Mouse (Mus musculus): ENCODE results near the gene Uvrag.
"Not testable (repeated sequence)": the region's sequence is repeated elsewhere in the genome, so short reads cannot be mapped to it uniquely, and the experiment has no call there.

The Uvrag gene

DNA sequence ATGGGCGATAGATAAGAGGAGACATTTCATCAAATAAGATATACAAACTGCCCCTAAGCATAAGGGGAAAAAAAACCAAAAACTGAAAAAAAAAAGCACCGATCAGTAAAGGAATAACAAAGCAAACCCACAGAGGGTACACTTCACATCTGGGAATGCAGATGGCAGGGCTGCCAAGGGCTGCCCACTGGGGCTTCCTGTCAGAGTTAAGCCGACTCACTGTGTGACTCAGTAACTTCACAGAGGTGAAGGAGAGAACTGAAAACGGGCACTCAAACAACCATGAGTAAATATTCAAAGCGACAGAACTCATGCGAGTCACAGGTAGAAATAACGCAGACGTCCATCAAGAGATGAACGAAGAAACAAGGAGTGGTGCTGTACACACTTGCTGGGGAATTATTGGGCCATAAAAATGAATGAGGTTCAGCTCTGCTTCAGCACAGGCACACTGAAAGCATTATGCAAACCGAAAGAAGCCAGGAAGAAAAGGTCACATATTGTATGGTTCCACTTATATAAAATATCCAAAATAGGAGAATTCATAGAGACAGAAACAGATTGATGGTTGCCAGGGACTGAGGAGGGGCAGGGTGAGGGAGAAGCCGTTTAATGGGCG lies 164.0 kb downstream of the Uvrag start:
- DNase-seq (ENCODE audit: low spot score in 2 of 2): no peak

DNA sequence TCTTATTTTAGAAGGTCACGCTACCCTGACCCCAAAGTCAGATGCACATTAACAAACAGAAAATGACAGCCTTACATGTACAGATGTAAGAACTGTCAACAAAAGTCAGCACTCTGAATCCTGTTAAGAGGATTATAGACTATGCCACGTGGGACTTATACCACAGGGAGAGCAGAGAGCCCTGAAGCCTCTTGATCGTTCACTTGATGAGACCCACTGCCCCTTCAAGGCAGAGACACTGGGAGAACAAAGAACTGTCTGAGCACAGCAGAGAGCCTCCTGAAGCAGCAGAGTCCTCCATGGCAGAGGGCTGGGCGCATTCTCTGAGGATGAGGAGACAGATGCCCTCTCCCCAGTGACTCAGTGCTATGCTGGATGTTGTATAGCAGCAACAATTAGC lies 166.4 kb downstream of the Uvrag start:
- no peak for DNase-seq (ENCODE audit: low spot score in 2 of 2)

DNA sequence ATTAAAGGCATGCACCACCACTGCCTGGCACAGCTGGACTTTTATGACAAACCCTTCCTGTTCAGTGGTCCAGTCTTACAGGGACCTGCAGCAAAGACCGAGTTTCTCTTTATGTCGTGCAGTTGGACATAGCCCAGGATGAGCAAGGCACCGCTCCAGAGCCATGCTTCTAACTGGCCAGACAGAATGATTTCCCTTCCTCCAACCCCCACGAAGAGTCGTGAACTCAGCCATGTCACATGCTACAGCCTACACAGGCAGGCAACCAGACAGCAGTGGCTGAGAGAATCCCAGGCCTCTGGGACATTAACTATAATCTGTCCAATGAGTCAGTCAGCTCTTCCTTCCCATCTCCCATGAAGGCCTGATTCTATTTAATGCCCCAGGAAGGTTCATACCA lies 170.2 kb downstream of the Uvrag start:
- DNase-seq (ENCODE audit: low spot score in 2 of 2): no peak

DNA sequence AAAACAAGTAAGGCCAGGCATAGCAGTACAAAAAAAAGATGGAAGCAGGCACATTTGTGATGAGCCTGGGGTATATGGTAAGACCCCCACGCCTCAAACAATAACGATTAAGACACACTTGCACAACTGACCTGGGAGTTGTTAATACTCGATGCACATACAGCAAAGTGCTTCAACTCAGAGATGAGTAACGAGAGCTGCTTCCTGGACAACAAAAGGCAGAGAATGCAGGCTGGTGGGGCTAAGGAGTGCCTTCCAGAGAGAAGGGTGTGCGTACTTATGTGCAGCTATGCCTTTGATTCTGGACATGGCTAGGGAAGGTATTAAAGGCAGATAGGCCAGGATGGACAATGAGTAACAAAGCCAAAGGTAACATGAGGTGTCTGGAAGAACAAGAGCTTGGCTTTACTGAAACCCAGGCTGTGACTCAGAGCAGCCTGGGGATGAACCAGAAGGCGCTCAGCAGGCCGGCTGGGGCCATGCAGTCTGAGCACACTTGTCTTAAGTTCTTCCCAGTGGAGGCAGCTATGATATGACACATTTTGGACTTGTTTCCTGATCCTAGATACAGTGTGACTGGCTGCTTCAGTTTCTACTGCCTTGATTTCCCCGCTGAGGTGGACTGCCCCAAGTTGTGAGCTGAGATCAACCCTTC lies 172.1 kb downstream of the Uvrag start:
- no peak for DNase-seq (ENCODE audit: low spot score in 2 of 2)

DNA sequence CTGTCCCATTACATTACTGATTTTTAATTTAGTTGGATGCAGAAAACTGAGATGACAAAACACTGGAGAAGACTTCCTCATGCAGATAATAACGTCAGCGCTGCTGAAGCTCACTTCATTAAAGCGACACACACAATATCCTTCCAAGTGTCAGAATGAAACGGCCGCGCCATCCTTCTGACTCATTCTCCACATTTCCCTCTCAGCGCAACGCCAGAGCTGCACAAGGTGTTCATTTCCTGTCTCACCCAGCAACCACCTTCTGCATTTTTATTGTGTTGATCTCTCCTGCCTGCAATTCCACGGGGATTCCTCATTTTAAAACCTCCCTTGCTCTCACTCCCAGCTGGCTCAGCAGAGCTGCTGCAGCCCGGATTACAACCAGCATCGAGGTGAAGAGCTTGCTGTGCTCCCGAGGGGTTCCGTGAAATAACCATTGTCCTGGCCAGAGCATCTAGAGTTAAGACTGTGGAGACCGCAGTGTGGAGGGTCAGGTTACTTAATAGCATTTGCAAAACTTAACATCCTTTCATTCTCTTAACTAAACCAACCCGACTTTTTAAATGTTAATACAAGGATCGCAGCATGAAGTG lies 172.8 kb downstream of the Uvrag start:
- no peak for DNase-seq (ENCODE audit: low spot score in 2 of 2)

DNA sequence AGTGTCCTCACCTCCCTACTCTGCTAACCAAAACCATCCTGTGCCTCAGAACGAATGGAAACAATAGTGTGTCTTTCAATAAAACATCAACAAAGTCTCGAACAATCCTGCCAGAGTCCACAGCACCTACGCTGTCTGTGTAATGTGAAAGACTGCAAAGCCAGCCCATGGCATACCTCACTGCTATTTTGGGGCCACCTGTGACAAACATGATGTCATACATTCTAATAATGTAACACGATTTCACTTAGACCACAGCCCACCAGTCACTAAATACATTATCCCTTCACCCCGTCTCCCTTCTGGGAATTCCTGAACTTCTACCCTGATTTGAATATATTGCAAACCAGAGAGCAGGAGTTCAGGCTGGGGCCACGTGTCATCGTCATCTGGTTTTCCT lies 173.3 kb downstream of the Uvrag start:
- DNase-seq (ENCODE audit: low spot score in 2 of 2): no peak

DNA sequence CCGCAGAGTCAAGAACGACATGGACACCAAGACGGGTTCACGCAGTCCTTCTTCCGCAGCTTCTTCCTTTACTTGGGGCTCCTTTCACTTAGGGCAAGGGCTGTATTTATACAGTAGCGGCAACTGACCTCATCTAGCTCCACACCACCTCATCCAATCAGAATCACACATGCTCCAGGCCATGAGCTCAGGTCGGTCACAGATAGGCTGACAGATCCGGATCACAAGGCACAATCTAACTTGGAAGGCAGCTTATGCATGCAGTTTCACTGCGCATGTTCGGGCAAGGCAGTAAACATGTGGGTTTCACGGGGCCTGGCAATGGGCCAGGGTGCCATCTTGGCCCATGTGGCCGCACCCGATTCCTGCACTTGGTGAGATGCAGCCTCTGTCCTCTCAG lies 177.4 kb downstream of the Uvrag start:
- DNase-seq (ENCODE audit: low spot score in 2 of 2): not testable (repeated sequence)

DNA sequence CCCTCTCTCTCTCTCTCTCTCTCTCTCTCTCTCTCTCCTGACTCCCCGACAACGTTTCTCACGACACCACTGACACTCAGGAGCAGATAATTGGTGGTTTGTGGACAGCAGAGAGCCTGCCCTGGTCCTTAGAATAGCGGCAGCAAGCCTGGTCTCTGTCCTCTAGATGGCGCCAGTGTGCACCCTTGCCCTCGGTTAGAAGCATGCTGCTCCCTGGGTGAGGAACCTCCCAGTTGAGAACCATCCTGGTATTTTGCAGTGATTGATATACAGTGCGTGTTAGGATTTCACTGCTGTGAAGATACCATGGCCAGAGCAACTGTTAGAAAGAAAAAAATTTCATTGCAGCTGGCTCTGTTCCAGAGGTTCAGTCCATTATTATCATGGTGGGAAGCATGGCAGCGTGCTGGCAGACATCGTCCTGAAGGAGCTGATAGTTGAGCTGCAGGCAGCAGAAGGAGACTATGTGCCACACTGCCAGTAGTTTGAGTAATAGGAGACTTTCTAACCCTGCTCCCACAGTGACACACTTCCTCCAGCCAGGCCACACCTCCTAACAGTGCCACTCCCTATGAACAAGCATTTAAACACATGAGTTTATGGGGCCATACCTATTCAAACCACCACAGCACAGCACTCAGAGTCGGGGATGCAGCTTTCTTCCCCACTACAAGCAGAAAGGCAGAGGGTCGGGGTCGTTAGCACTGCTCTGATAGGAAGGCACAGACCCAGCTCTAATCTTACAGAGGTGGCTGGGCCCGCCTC lies 178.2 kb downstream of the Uvrag start:
- peak; percentile 22 to 39 for DNase-seq (ENCODE audit: low spot score in 2 of 2)

DNA sequence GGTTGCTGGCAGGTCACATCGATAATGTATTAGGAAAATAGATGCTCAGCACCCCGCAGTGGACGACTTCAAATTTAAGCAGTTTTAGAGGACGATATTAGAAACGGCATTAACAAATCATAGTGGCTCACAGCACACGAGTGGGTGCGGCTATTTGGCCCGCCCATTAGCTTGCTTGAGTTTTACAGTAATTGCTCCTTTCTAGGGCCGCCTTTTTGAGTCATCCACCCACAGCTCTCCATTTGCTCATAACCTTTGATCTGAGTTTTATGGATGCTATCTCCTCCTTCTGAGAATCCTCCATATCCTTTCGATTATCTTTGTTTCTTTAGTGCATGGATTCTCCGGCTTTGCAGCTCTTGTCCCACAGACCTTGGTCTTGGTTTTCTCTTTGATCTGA lies 178.9 kb downstream of the Uvrag start:
- DNase-seq (ENCODE audit: low spot score in 2 of 2): no peak

DNA sequence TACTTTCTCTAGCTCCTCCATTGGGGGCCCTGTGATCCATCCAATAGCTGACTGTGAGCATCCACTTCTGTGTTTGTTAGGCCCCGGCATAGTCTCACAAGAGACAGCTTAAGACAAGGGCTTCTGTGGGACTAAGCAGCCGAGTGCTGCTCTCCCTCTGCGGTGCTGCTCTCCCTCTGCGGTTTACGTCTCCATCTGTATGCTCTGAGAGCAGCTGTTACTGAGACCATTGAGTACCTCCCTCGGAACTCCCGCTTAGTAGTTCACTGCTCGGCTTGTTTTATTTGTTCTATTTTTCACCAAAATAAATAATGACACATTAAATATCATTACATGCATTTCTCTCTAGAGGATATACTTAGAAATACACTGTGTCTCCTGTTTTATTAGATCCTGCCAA lies 180.7 kb downstream of the Uvrag start:
- DNase-seq (ENCODE audit: low spot score in 2 of 2): no peak

DNA sequence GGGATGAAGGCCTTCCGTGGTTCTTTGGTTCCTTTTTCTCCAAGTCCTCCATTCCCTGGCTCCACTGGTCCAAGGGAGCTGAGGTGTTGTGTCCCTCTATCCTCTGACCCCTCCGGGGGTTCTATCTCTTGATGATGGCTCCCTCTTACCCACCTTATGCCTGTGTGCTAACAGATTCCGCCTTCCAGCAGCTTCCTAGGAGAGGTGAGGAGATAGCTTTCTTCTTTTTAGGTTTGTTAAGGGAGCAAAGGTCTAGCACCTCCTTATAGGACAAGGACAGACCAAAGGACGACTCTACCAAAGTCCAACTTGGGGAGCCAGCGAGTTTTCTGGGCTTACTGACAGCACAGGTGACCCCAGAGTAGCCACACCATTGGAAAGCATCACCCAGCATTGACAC lies 181.7 kb downstream of the Uvrag start:
- no peak for DNase-seq (ENCODE audit: low spot score in 2 of 2)

DNA sequence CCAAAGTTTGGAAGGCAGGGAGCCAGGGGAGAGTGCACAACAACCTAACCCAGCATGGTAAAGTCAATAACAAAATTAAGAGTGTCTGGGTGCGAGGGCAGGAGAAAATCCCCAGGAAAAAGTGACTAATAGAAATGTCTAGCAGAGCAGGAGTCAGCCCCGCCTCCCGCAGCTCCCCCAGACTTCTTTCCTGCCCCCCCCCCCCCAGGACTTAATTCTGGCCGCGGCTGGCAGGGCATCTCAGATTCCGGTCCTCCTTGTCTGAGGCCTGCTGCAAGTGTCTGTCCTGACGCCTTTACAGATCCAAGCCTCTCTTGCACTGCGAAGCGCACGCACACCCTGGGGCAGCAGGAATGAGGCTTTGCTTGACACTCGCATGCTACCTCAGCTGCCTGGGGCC lies 182.8 kb downstream of the Uvrag start:
- no peak for DNase-seq (ENCODE audit: low spot score in 2 of 2)

DNA sequence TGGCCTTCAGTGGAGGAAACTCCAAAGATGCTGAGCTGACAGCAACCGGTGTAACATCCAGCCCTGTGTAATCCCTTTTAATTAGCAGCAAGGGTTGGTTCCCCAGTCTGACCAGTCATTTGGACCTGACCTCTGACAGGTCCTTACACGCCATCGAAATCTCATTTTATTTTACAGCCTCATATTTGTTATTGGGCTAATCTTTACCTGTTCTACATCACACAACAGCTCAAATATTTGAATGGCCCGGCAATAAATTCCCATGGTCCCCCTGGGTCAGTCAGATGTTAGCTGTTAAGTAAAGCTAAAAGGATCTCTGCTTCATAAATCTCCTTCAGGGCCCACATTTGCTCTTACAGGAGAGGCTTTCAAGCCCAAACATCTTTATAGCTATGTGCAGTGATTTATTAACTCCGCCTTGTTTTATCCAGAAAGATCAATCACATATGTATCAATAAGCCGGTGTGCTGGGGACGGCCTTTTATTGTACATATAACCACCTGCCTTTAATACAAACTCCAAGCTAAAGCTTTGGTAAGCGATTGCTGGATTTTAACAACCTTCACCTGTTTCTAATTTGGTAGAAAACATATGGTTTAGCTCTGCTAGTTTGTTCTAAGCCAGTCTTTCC lies 183.7 kb downstream of the Uvrag start:
- DNase-seq (ENCODE audit: low spot score in 2 of 2): no peak

DNA sequence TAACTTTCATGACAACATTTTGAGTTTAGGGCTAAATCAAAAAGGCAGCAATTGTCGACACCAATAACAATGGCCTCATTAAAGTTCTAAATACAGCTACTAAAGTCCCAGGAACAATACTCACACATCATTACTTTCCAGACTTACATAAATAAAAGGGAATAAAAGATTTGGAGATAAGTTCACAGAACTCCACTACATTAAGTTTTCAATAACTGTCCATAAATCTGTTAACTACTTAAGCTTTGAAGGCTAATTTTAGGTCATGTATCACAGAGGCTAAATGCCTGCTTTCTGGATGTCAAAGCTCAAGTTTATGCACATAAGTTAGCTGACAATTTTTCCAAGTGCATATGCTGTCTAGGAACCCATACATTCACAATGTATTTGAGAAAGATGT lies 184.3 kb downstream of the Uvrag start:
- DNase-seq (ENCODE audit: low spot score in 2 of 2): no peak

DNA sequence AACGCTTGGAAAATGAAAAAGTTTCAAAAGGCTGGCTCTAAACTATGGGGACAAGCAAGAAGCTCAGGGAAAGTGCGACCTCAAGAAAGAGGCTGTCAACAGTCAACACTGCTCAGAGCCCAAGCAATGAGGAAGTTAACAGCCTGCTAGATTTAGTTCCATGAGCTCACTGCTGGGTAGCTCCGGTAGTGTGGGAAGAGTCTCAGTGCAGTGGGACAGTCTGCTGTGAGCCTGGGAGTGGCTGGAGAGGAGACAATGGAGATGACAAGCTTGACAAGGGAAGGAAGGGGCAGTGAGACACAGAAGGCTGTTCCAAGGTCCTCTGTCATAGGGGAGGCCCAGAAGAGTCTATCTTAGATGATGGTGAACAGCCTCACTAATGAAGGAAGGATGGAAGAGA lies 187.3 kb downstream of the Uvrag start:
- DNase-seq (ENCODE audit: low spot score in 2 of 2): no peak

DNA sequence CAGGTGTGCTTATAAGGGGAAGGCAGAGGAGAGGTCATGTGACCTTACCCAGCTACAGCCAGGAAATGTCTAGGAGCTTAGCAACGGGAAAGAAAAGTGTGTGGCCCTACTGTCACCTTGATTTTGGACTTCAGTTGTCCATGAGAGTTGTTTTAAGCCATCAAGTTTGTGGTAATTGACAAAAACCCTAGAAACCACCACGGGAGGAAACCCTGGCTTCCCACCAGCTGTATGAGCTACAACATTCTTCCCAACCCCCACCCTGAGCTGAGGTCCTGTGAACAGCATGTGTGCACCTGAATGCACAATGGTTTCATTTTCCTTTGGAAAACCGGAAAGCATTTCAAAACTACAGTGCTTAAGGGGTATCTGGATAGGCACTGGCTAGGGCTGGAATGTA lies 196.0 kb downstream of the Uvrag start:
- DNase-seq (ENCODE audit: low spot score in 2 of 2): no peak

DNA sequence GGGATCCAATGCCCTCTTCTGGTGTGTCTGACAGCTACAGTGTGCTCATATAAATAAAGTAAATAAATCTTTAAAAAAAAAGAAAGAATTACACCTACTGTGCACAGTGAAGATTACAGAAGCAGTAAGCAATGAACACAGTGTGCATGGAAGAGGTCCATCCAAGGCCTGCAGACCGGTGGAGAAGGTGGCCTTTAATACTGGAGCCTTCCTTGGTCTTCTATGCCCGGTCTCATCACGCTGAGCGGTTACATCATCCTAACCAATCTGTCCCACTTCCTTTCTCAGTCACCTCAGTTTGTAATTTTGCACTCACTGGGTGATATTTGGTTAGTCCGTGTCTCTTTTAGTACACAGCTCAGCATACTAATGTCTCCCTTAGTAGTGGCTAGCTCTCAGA lies 197.3 kb downstream of the Uvrag start:
- no peak for DNase-seq (ENCODE audit: low spot score in 2 of 2)

DNA sequence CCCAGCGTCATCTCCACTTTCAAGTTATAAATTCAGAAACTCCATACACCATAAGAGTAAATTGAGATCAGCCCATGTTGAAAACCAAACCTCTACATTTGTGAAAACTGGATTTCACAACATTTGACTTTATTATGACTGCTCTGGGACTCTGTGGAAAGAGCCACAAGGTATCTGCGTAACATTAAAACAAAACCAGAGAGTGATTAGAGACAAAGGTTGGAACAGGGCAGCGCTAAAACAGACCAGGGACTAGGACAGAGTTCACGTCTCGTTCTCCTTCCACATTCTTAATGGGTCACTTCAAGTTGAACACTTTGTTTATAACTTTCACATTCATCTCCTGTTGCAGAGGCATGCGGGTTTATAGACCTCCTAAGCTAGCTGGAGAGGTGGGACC lies 198.2 kb downstream of the Uvrag start:
- no peak for DNase-seq (ENCODE audit: low spot score in 2 of 2)

DNA sequence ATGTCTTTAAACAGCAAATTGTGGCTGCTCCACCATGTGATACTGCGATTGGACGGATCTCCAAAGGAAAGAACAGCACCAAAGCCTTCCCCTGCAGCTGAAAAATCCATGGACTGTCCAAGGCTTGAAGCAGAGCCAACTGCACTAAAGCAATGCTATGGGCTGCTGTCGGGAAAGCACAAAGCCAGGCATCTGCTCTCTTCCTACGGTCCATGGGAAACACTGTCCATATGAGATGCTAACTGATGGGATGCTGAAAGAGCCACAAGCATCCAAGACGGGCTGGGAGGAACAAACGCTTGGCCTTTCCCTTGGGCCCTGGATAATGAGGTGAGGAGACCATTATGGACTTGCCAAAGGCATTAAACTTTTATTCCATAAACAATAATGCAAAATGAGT lies 201.7 kb downstream of the Uvrag start:
- DNase-seq (ENCODE audit: low spot score in 2 of 2): no peak

DNA sequence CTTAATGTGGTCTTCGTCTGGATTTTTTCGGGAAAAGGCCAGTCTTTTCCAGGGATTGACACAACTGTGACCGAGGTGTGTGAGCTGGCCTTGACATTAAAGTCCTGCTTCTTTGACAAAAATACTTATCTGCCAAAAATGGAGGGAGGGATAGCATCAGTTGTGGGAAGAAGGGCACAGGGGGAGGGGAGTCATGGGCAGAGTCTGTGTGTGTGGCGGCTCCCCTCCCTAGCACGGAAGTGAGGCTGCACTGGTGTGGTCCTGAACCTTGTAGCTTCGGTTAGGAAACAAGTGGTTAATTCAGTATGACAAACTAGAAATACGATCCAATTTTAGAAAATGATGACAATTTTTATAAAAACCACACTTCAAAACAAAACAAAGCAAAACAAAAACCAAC lies 202.3 kb downstream of the Uvrag start:
- DNase-seq (ENCODE audit: low spot score in 2 of 2): no peak

DNA sequence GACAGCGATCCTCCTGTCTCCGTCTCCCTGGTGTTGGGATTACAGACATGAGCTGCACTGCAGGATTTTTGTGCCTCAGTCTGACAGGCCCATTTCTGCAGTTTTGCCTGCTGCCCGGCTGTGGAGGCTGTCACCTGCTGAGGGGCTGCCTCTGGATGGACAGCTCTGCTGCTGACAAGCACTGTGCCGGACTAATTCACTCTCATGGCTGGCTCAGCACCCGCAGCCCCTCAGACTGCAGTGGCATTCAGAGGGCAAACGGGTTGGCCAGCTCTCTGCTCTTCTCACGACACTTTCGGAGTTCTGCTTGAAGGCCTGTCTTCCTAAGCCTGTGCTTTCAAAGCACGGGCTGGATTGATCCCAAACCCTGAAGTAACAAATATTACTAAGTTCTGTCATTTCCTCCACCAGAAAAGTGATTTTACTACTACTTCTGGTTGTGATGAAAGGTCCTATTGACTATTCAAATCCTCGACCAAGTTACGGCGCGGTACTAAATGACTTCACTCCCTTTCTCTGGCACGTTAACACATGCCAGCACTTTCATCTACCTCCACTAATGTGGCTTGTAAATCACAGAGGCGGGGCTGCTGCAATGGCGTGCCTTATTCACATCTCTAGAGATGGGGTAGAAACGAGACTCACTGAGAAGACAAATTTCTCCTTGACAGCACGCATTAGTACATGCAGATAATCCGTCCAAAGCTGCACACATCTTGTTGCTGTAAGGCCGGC lies 203.7 kb downstream of the Uvrag start:
- DNase-seq (ENCODE audit: low spot score in 2 of 2): no peak

DNA sequence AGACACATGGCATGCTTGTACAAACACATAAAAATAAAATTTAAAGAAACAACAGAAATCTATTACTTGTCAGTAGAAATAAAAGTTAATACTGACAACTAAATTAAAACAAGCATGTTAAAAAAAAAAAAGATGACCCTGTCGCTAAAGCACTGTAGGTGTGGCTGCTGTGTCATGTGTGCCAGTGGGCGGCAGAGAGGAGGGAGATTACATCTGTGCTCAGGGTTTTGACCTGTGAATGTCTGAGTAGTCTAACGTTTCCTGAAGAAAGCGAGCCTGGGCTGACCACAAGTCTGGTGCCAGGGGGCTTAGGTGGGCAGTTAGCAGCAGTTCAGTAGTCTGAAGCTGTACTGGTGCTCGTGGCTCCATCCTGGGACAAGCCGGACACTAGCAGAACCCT lies 205.2 kb downstream of the Uvrag start:
- no peak for DNase-seq (ENCODE audit: low spot score in 2 of 2)
